Mouse (Mus musculus): ENCODE results near the gene Ifi208.
"Not testable (repeated sequence)": the region's sequence is repeated elsewhere in the genome, so short reads cannot be mapped to it uniquely, and the experiment has no call there.

DNA sequence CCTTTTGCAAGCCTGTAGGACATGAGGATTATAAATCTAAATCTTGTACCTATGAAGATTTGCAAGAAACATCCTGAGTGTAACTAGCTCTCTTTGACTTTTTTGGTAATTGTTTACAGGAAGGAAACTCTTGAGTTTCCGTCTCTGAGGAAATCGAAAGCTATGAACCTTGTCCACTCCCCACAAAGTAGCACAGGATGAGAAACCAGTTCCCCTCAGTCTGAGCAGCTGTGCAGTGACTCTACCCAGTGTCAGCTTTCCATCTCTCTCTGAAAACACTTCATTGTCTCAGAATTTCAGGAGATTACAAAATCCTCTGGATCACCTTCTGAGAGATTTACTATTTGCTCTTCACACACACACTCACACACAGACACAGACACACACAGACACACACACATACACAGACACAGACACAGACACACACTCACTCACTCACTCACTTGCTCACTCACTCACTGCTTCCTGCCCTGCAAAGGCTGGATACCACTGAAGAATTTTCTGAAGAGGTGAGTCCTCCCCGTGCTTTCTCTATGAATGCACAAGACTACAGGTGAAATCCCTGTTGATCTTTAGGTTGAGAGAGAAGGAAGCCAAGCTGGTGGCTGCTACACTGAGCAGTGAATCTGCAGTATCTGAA lies at the start of gene Ifi208:
- not testable (repeated sequence) for TF ChIP-seq CTCF (IDR thresholded peaks at IDR 0.05; ENCODE audit: borderline replicate concordance, insufficient read depth, low read length); POLR2A (IDR thresholded peaks at IDR 0.05; ENCODE audit: low read depth, low read length)

All from embryonic fibroblast, embryonic 13.5 days (primary cell).